Mouse (Mus musculus): Measurements from ENCODE around the gene Olfr1174-ps.

DNA sequence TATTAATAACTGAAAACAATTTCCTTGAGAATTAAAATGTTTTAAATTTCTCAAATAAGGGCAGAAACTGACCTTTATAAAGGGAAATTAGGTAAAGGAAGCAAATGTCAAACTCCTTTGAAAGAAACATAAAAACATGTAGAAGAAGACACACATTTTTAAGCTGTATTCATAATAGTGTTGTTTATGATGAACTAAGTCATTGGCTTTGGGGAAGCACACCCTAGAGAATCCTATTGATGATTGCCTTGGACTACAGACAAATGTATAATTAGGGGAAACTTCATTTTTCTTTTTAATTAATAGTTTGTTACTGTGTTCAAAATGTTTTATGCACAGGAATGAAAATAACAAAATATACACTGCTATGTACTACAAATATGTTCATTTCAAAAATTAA lies 35.2 kb downstream of the Olfr1174-ps start, which contains the start of gene Olfr1173:
- no peak for TF ChIP-seq POLR2A (IDR thresholded peaks at IDR 0.05; ENCODE audit: borderline replicate concordance, extremely low read depth, insufficient read depth, insufficient read length, poor library complexity, severe bottlenecking)
- TF ChIP-seq CTCF (IDR thresholded peaks at IDR 0.05; ENCODE audit: borderline replicate concordance, extremely low read depth, insufficient read depth, insufficient read length): no peak

Measured in brain, embryonic 14.5 days (tissue).